Comparison of ENCODE assay signal across 8 mouse cellular contexts in the genomic region with DNA sequence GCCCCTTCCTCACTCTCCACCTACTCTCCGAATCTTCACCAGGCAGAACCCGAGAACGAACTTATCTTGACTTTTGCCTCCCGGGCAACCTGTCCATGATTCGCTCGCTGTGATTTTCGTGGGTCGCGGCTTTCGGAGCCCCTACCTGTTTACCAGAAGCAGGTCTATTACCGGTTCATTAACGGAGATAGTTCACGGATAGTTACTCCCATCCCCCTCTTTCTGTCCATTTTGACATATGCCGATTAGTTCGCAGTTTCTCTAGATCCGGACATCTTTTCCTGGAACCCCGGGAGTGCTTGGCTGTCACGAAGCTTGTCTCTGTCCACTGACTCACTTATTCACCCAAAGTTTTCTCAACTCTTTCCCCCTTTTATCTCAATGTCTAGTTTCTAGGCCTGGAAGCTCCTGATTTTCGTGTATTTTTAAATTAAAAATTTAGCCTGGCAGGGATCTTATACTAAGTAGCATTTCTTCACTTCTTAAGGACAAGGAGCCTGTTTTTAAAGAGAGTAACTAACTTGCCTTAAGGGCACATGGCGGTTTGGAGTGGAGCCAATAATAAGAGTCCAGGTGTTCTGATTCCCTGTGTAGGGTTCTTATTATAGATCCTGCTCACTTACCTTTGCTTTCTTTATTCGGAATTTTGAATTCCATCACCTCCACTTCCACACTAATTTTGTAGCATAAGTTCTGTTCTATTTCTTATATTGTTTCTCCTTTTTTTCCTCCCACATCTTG. TPM values are rescaled to one million over a fixed set of nuclear protein-coding genes. Genes with fewer than 3 reads are reported as not detected.
A peak's percentile ranks its signal among the peaks of the same experiment; 100 is the strongest.
DNase-seq lines count a peak whose midpoint lies in the region; ATAC-seq lines count a peak whose summit lies in the region.

No protein-coding gene starts in this region.

- no peaks in the 10 kb centered on the region for H3K9me3 ChIP-seq in forebrain, embryonic 15.5 days
- no peaks in the 10 kb centered on the region for H3K9me3 ChIP-seq in liver, embryonic 11.5 days (ENCODE audit: control insufficient read depth, low read length)

- peak overlapping the region; percentile 82; the same call in 1 of the 2 replicates for H3K27ac ChIP-seq in forebrain, embryonic 15.5 days (replicated peaks)
- peak overlapping the region; percentile 86 for H3K27ac ChIP-seq in liver, embryonic 11.5 days (ENCODE audit: low read depth, low read length)

- peak overlapping the region; percentile 70 for H3K9ac ChIP-seq in forebrain, embryonic 15.5 days (replicated peaks)
- H3K9ac ChIP-seq in liver, embryonic 11.5 days (ENCODE audit: low read depth, low read length): peak overlapping the region; percentile 90

- no peak for ATAC-seq in forebrain, embryonic 15.5 days (replicated peaks)
- ATAC-seq in liver, embryonic 11.5 days (replicated peaks; ENCODE audit: low FRiP score): no peak
- no peak for ATAC-seq in granulocyte monocyte progenitor cell, adult 5-6 weeks (replicated peaks; ENCODE audit: poor library complexity, severe bottlenecking)

- no peaks in the 10 kb centered on the region for H3K27me3 ChIP-seq in forebrain, embryonic 15.5 days
- H3K27me3 ChIP-seq in liver, embryonic 11.5 days (replicated peaks; ENCODE audit: control insufficient read depth, insufficient read depth, low read length): no peaks in the 10 kb centered on the region

- H3K36me3 ChIP-seq in forebrain, embryonic 15.5 days: no peaks in the 10 kb centered on the region
- H3K36me3 ChIP-seq in liver, embryonic 11.5 days (ENCODE audit: control insufficient read depth, insufficient read depth, low read length): peaks cover 7% of the 10 kb centered on the region; the same call in 1 of the 2 replicates

- peak overlapping the region; percentile 76 for H3K4me2 ChIP-seq in forebrain, embryonic 15.5 days (replicated peaks)
- H3K4me2 ChIP-seq in liver, embryonic 11.5 days: peak overlapping the region; percentile 70

- DNase-seq in embryo, embryonic 10.5 days (ENCODE audit: low spot score): peak; percentile 22
- DNase-seq in embryo, embryonic 11 days: no peak
- DNase-seq in A20 (ENCODE audit: low read depth, low spot score): peak; percentile 40
- no peak for DNase-seq in liver, embryonic 11.5 days (ENCODE audit: low spot score)
- DNase-seq in yolk sac, embryonic 10.5 days (ENCODE audit: low spot score): peak; percentile 32
- DNase-seq in ovary, postnatal 36 days (ENCODE audit: low spot score): no peak

- WGBS in forebrain, embryonic 15.5 days: 7% methylated on average over 21 of the region's 21 CpGs
- WGBS in liver, embryonic 11.5 days: 5% methylated on average over 21 of the region's 21 CpGs

- peak overlapping the region; percentile 73 for H3K4me3 ChIP-seq in forebrain, embryonic 15.5 days
- peak overlapping the region; percentile 88 for H3K4me3 ChIP-seq in liver, embryonic 11.5 days (ENCODE audit: low read depth, low read length)

- H3K4me1 ChIP-seq in forebrain, embryonic 15.5 days: peaks cover 27% of the 10 kb centered on the region
- H3K4me1 ChIP-seq in liver, embryonic 11.5 days (replicated peaks; ENCODE audit: control insufficient read depth, insufficient read depth, low read length): peaks cover 32% of the 10 kb centered on the region

RNA-seq across cellular contexts. Expression of a gene that starts 6.0 kb away (rescaled TPM):
- 76.5 and 77.6 TPM in 2 replicates for polyA plus RNA-seq in forebrain, embryonic 15.5 days (2015; fragmentation: Nextera tagmentation; extraction: Ambion mirVana)
- polyA plus RNA-seq in liver, embryonic 11.5 days (2014; fragmentation: Nextera tagmentation; extraction: Ambion mirVana): 107 and 117 TPM in 2 replicates
- 115 and 139 TPM in 2 replicates for total RNA-seq in granulocyte monocyte progenitor cell, adult 5-6 weeks (2014; fragmentation: Nextera tagmentation)
- total RNA-seq in granulocyte monocyte progenitor cell, adult 5-6 weeks (2017): 188 and 234 TPM in 2 replicates

RNA-seq across cellular contexts. Expression of a gene that starts 31.8 kb away (rescaled TPM):
- 0.19 and 0.24 TPM in 2 replicates for polyA plus RNA-seq in forebrain, embryonic 15.5 days (2015; fragmentation: Nextera tagmentation; extraction: Ambion mirVana)
- 0.26 TPM in 1 of 2 replicates, not detected in the other for polyA plus RNA-seq in liver, embryonic 11.5 days (2014; fragmentation: Nextera tagmentation; extraction: Ambion mirVana)
- not detected in 2 replicates for total RNA-seq in granulocyte monocyte progenitor cell, adult 5-6 weeks (2014; fragmentation: Nextera tagmentation)
- total RNA-seq in granulocyte monocyte progenitor cell, adult 5-6 weeks (2017): not detected in 2 replicates

RNA-seq across cellular contexts. Expression of a gene that starts 52.7 kb away (rescaled TPM):
- polyA plus RNA-seq in forebrain, embryonic 15.5 days (2015; fragmentation: Nextera tagmentation; extraction: Ambion mirVana): 14.6 and 15.9 TPM in 2 replicates
- 5.8 and 6.7 TPM in 2 replicates for polyA plus RNA-seq in liver, embryonic 11.5 days (2014; fragmentation: Nextera tagmentation; extraction: Ambion mirVana)
- total RNA-seq in granulocyte monocyte progenitor cell, adult 5-6 weeks (2014; fragmentation: Nextera tagmentation): 7.0 TPM in 2 replicates
- total RNA-seq in granulocyte monocyte progenitor cell, adult 5-6 weeks (2017): 10.9 and 11.2 TPM in 2 replicates

RNA-seq across cellular contexts. Expression of a gene that starts 53.3 kb away (rescaled TPM):
- polyA plus RNA-seq in forebrain, embryonic 15.5 days (2015; fragmentation: Nextera tagmentation; extraction: Ambion mirVana): not detected in 2 replicates
- polyA plus RNA-seq in liver, embryonic 11.5 days (2014; fragmentation: Nextera tagmentation; extraction: Ambion mirVana): 0.33 and 0.55 TPM in 2 replicates
- total RNA-seq in granulocyte monocyte progenitor cell, adult 5-6 weeks (2014; fragmentation: Nextera tagmentation): not detected in 2 replicates
- not detected in 2 replicates for total RNA-seq in granulocyte monocyte progenitor cell, adult 5-6 weeks (2017)

RNA-seq across cellular contexts. Expression of a gene that starts 57.6 kb away (rescaled TPM):
- 414 and 439 TPM in 2 replicates for polyA plus RNA-seq in forebrain, embryonic 15.5 days (2015; fragmentation: Nextera tagmentation; extraction: Ambion mirVana)
- 348 and 356 TPM in 2 replicates for polyA plus RNA-seq in liver, embryonic 11.5 days (2014; fragmentation: Nextera tagmentation; extraction: Ambion mirVana)
- 34.4 and 53.3 TPM in 2 replicates for total RNA-seq in granulocyte monocyte progenitor cell, adult 5-6 weeks (2014; fragmentation: Nextera tagmentation)
- 42.1 and 59.1 TPM in 2 replicates for total RNA-seq in granulocyte monocyte progenitor cell, adult 5-6 weeks (2017)

Comparison
In these comparisons a context has a peak if more than half of its experiments do, and no peak if none do; other contexts are left out.
1. DNase-seq: peak in embryo, embryonic 10.5 days (single experiment), A20 (single experiment) and yolk sac, embryonic 10.5 days (single experiment); none in embryo, embryonic 11 days (single experiment), liver, embryonic 11.5 days (single experiment) and ovary, postnatal 36 days (single experiment).